Mouse (Mus musculus) neural tube, embryonic 13.5 days (tissue): ENCODE data around the gene Cfap299. TPM values are rescaled to one million over a fixed set of nuclear protein-coding genes. Genes with fewer than 3 reads are reported as not detected.

Source experiments
- ATAC-seq: fragments of 200-750 bp; cut with Nextera tagmentation; 2 replicates; pipeline ENCODE4 v1.8.0; 2017; ENCODE audit warnings: low read depth, mild to moderate bottlenecking, moderate TSS enrichment, moderate library complexity
- H3K27ac ChIP-seq: fragments of 300-500 bp; sonication (generic); replicated peaks from 2 replicates; pipeline ENCODE4 v1.5.1; 2015; ENCODE audit warnings: moderate library complexity, mild to moderate bottlenecking, inconsistent platforms
- H3K27me3 ChIP-seq: fragments of 300-500 bp; sonication (generic); 2 replicates; pipeline ENCODE4 v1.6.1; 2015; ENCODE audit warnings: mild to moderate bottlenecking, inconsistent platforms
- H3K36me3 ChIP-seq: fragments of 300-500 bp; sonication (generic); 2 replicates; pipeline ENCODE4 v1.6.1; 2015; ENCODE audit warnings: mild to moderate bottlenecking, inconsistent platforms
- H3K4me1 ChIP-seq: fragments of 300-500 bp; sonication (generic); replicated peaks from 2 replicates; pipeline ENCODE4 v1.6.1; 2015; ENCODE audit warnings: inconsistent platforms
- H3K4me2 ChIP-seq: fragments of 300-500 bp; sonication (generic); 2 replicates; pipeline ENCODE4 v1.6.1; 2015; ENCODE audit warnings: inconsistent platforms, mild to moderate bottlenecking, moderate library complexity
- H3K4me3 ChIP-seq: fragments of 300-500 bp; sonication (generic); 2 replicates; pipeline ENCODE4 v1.5.1; 2015; ENCODE audit warnings: mild to moderate bottlenecking, inconsistent platforms
- H3K9ac ChIP-seq: fragments of 300-500 bp; sonication (generic); 2 replicates; pipeline ENCODE4 v1.6.1; 2015; ENCODE audit warnings: moderate library complexity, mild to moderate bottlenecking, inconsistent platforms
- H3K9me3 ChIP-seq: fragments of 300-500 bp; sonication (generic); 2 replicates; pipeline ENCODE4 v1.6.1; 2016; ENCODE audit warnings: inconsistent platforms
- WGBS: fragments of 180-500 bp; shearing (Covaris S2); methylation state at CpG from one replicate; pipeline ENCODE4 v1.1.7; 2015; 5-methylcytosine and 5-hydroxymethylcytosine counted together
- polyA plus RNA-seq: library from polyadenylated mRNA; unstranded; fragments of >200 nt; fragmentation: Nextera tagmentation; extraction: Ambion mirVana; gene quantifications from 2 replicates; pipeline ENCODE4 v1.2.1, GENCODE M21; 2015

Cfap299 gene
- polyA plus RNA-seq, 1 experiment from 2014 or later = 0.61 TPM

GRCm38 (mm10) chr5:98476539-98476938, 147.4 kb downstream of the Cfap299 start:
- Histone ChIP-seq H3K9me3 (no peaks in the 10 kb centered on the region), H3K9ac (no peak overlapping the region), H3K4me3 (no peak overlapping the region), H3K4me2 (no peak overlapping the region), H3K27me3 (no peaks in the 10 kb centered on the region), H3K27ac (no peak overlapping the region), H3K36me3 (no peaks in the 10 kb centered on the region), H3K4me1 (no peaks in the 10 kb centered on the region)
- no peak for ATAC-seq
- 94% methylated on average over 3 of the region's 3 CpGs for WGBS

- no peak overlapping the region for H3K4me3 ChIP-seq
- no peak for ATAC-seq
- H3K9ac ChIP-seq = no peak overlapping the region
- no peaks in the 10 kb centered on the region for H3K27me3 ChIP-seq
- H3K4me2 ChIP-seq = no peak overlapping the region
- no peaks in the 10 kb centered on the region for H3K9me3 ChIP-seq
- H3K36me3 ChIP-seq = no peaks in the 10 kb centered on the region
- H3K27ac ChIP-seq = no peak overlapping the region
- H3K4me1 ChIP-seq = no peaks in the 10 kb centered on the region
- 84% methylated on average over 8 of the region's 8 CpGs for WGBS
These were observed 148.2 kb downstream of the Cfap299 start for GRCm38 (mm10) chr5:98477261-98477660.

- no peaks in the 10 kb centered on the region for H3K36me3 ChIP-seq
- no peaks in the 10 kb centered on the region for H3K27me3 ChIP-seq
- no peak overlapping the region for H3K4me3 ChIP-seq
- 76% methylated on average over 5 of the region's 5 CpGs for WGBS
- H3K9ac ChIP-seq = no peak overlapping the region
- no peaks in the 10 kb centered on the region for H3K9me3 ChIP-seq
- H3K4me1 ChIP-seq = no peaks in the 10 kb centered on the region
- H3K4me2 ChIP-seq = no peak overlapping the region
- H3K27ac ChIP-seq = no peak overlapping the region
- ATAC-seq = no peak
These were observed 154.4 kb downstream of the Cfap299 start for GRCm38 (mm10) chr5:98483507-98483906.

- Histone ChIP-seq H3K4me1 (no peaks in the 10 kb centered on the region), H3K4me2 (no peak overlapping the region), H3K36me3 (no peaks in the 10 kb centered on the region), H3K9me3 (no peaks in the 10 kb centered on the region), H3K4me3 (no peak overlapping the region), H3K27me3 (no peaks in the 10 kb centered on the region), H3K27ac (no peak overlapping the region), H3K9ac (no peak overlapping the region)
- 86% methylated on average over 1 of the region's 1 CpGs for WGBS
- ATAC-seq = no peak
These were observed 156.1 kb downstream of the Cfap299 start for GRCm38 (mm10) chr5:98485189-98485588.

GRCm38 (mm10) chr5:98498317-98498716, 169.2 kb downstream of the Cfap299 start:
- Histone ChIP-seq H3K36me3 (no peaks in the 10 kb centered on the region), H3K4me3 (no peak overlapping the region), H3K27me3 (no peaks in the 10 kb centered on the region), H3K27ac (no peak overlapping the region), H3K4me1 (no peaks in the 10 kb centered on the region), H3K9me3 (no peaks in the 10 kb centered on the region), H3K4me2 (no peak overlapping the region), H3K9ac (no peak overlapping the region)
- ATAC-seq = no peak
- 83% methylated on average over 4 of the region's 4 CpGs for WGBS

GRCm38 (mm10) chr5:98516214-98516613, 187.1 kb downstream of the Cfap299 start:
- no peaks in the 10 kb centered on the region for H3K27me3 ChIP-seq
- no peaks in the 10 kb centered on the region for H3K4me1 ChIP-seq
- ATAC-seq = no peak
- H3K36me3 ChIP-seq = no peaks in the 10 kb centered on the region
- no peak overlapping the region for H3K9ac ChIP-seq
- H3K4me3 ChIP-seq = no peak overlapping the region
- H3K9me3 ChIP-seq = no peaks in the 10 kb centered on the region
- 37% methylated on average over 7 of the region's 7 CpGs for WGBS
- no peak overlapping the region for H3K27ac ChIP-seq
- H3K4me2 ChIP-seq = no peak overlapping the region

- H3K27ac ChIP-seq = no peak overlapping the region
- no peak overlapping the region for H3K4me2 ChIP-seq
- 76% methylated on average over 2 of the region's 2 CpGs for WGBS
- no peak for ATAC-seq
- no peak overlapping the region for H3K9ac ChIP-seq
- H3K9me3 ChIP-seq = no peaks in the 10 kb centered on the region
- H3K36me3 ChIP-seq = no peaks in the 10 kb centered on the region
- no peaks in the 10 kb centered on the region for H3K4me1 ChIP-seq
- H3K27me3 ChIP-seq = no peaks in the 10 kb centered on the region
- H3K4me3 ChIP-seq = no peak overlapping the region
These were observed 191.0 kb downstream of the Cfap299 start for GRCm38 (mm10) chr5:98520118-98520517.

- no peak for ATAC-seq
- Histone ChIP-seq H3K4me1 (no peaks in the 10 kb centered on the region), H3K27me3 (no peaks in the 10 kb centered on the region), H3K4me3 (no peak overlapping the region), H3K9ac (no peak overlapping the region), H3K9me3 (no peaks in the 10 kb centered on the region), H3K36me3 (no peaks in the 10 kb centered on the region), H3K4me2 (no peak overlapping the region), H3K27ac (no peak overlapping the region)
- WGBS = 93% methylated on average over 7 of the region's 7 CpGs
These were observed 193.3 kb downstream of the Cfap299 start for GRCm38 (mm10) chr5:98522270-98522977.

GRCm38 (mm10) chr5:98523050-98523449, 193.9 kb downstream of the Cfap299 start:
- 80% methylated on average over 7 of the region's 7 CpGs for WGBS
- ATAC-seq = no peak
- no peak overlapping the region for H3K27ac ChIP-seq
- H3K9me3 ChIP-seq = no peaks in the 10 kb centered on the region
- no peak overlapping the region for H3K4me3 ChIP-seq
- no peak overlapping the region for H3K4me2 ChIP-seq
- H3K4me1 ChIP-seq = no peaks in the 10 kb centered on the region
- H3K27me3 ChIP-seq = no peaks in the 10 kb centered on the region
- no peaks in the 10 kb centered on the region for H3K36me3 ChIP-seq
- H3K9ac ChIP-seq = no peak overlapping the region

GRCm38 (mm10) chr5:98523783-98524182, 194.7 kb downstream of the Cfap299 start:
- no peaks in the 10 kb centered on the region for H3K36me3 ChIP-seq
- no peaks in the 10 kb centered on the region for H3K4me1 ChIP-seq
- ATAC-seq = no peak
- 97% methylated on average over 1 of the region's 1 CpGs for WGBS
- no peak overlapping the region for H3K9ac ChIP-seq
- H3K4me3 ChIP-seq = no peak overlapping the region
- H3K4me2 ChIP-seq = no peak overlapping the region
- no peak overlapping the region for H3K27ac ChIP-seq
- no peaks in the 10 kb centered on the region for H3K27me3 ChIP-seq
- no peaks in the 10 kb centered on the region for H3K9me3 ChIP-seq

GRCm38 (mm10) chr5:98541333-98541732, 212.2 kb downstream of the Cfap299 start:
- H3K9ac ChIP-seq = no peak overlapping the region
- no peaks in the 10 kb centered on the region for H3K4me1 ChIP-seq
- no peaks in the 10 kb centered on the region for H3K27me3 ChIP-seq
- no peaks in the 10 kb centered on the region for H3K36me3 ChIP-seq
- no peaks in the 10 kb centered on the region for H3K9me3 ChIP-seq
- no peak for ATAC-seq
- no peak overlapping the region for H3K4me3 ChIP-seq
- no peak overlapping the region for H3K4me2 ChIP-seq
- 81% methylated on average over 1 of the region's 1 CpGs for WGBS
- no peak overlapping the region for H3K27ac ChIP-seq

- H3K9me3 ChIP-seq = no peaks in the 10 kb centered on the region
These were observed 221.2 kb downstream of the Cfap299 start for GRCm38 (mm10) chr5:98550285-98550684.

GRCm38 (mm10) chr5:98550873-98551272, 221.8 kb downstream of the Cfap299 start:
- Histone ChIP-seq H3K4me1 (no peaks in the 10 kb centered on the region), H3K4me2 (no peak overlapping the region), H3K27ac (no peak overlapping the region), H3K27me3 (no peaks in the 10 kb centered on the region), H3K9me3 (no peaks in the 10 kb centered on the region), H3K36me3 (no peaks in the 10 kb centered on the region), H3K4me3 (no peak overlapping the region), H3K9ac (no peak overlapping the region)
- no peak for ATAC-seq
- 94% methylated on average over 1 of the region's 1 CpGs for WGBS

More at GRCm38 (mm10) chr5:98550285-98550684, 221.2 kb downstream of the Cfap299 start:
- H3K27ac ChIP-seq = no peak overlapping the region
- H3K9ac ChIP-seq = no peak overlapping the region
- WGBS = 66% methylated on average over 5 of the region's 5 CpGs
- no peaks in the 10 kb centered on the region for H3K4me1 ChIP-seq
- H3K4me3 ChIP-seq = no peak overlapping the region
- no peaks in the 10 kb centered on the region for H3K27me3 ChIP-seq
- ATAC-seq = no peak
- no peaks in the 10 kb centered on the region for H3K36me3 ChIP-seq
- H3K4me2 ChIP-seq = no peak overlapping the region
